Mouse (Mus musculus) cerebellum, postnatal 10 days (tissue): ENCODE results near the gene Tuba1c.
"Not testable (repeated sequence)": the region's sequence is repeated elsewhere in the genome, so short reads cannot be mapped to it uniquely, and the experiment has no call there.

Experiments used
- DNase-seq, 2 experiments: peaks; one replicate each; pipeline ENCODE4 v3.0.0; 2021; ENCODE audit warnings: mixed read lengths in 2 of 2

Tuba1c gene

DNA sequence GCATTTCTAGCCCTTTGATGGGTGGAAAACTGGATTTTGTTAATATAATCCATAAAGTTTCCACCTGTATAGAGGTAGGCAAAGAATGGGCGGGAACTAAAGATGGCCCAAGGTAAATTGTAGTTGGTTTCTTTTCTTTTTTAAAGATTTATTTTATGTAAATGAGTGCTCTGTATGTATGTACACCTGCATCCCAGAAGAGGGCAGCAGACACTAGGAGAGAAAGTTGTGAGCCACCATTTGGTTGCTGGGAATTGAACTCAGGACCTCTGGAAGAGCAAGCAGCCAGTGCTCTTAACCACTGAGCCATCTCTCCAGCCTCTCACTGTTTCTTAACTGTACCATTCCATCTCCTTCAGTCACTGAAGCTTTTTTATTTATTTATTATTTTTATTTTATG, 42.3 kb downstream of the Tuba1c start:
- DNase-seq, result no peak

- DNase-seq, result no peak
Observed at GRCm38 (mm10) chr15:99074019-99074599, 44.4 kb downstream of the Tuba1c start, which contains the start of gene Troap. Troap (plus strand) TSS chr15:99074575.

GRCm38 (mm10) chr15:99074600-99075333, 45.1 kb downstream of the Tuba1c start:
- peak; percentile 99 for DNase-seq

GRCm38 (mm10) chr15:99076011-99076410, 46.3 kb downstream of the Tuba1c start:
- not testable (repeated sequence) for DNase-seq

GRCm38 (mm10) chr15:99078181-99078910, 48.7 kb downstream of the Tuba1c start:
- DNase-seq, result no peak

DNA sequence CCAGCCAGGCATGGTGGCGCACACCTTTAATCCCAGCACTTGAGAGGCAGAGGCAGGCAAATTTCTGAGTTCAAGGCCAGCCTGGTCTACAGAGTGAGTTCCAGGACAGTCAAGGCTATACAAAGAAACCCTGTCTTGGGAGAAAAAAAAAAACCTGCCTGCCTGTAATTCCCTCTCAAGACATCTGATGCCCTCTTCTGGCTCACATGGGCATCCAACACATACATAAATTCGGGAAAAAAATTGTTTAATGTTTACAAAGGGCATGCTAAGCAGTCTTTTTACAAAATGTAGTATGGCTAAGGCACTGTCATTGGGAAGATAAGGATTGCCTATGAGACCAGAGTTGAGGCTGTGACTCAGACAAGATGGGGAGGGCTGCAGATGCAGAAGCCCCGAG, 50.1 kb downstream of the Tuba1c start:
- DNase-seq, result no peak

DNA sequence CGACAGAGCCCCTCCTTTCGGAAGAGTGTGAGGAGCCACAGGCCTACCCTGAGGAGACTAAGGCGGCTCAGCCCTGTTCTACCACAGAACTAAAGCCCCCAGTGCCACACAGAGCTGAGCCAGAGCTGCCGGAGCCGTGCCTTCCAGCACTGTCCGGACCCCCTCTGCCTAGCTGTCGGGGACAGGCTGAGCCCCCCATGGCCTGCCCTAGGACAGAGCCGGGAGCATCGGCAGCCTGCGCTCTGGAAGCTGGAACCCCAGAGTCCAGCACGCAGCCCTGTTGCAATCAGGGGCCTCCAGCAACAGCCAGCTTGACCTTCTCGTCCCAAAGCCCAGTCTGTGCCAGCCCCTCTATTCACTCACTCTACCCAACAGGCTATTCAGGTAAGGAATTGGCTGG, 52.6 kb downstream of the Tuba1c start:
- DNase-seq, result no peak

GRCm38 (mm10) chr15:99082840-99083239, 53.1 kb downstream of the Tuba1c start:
- no peak for DNase-seq

DNA sequence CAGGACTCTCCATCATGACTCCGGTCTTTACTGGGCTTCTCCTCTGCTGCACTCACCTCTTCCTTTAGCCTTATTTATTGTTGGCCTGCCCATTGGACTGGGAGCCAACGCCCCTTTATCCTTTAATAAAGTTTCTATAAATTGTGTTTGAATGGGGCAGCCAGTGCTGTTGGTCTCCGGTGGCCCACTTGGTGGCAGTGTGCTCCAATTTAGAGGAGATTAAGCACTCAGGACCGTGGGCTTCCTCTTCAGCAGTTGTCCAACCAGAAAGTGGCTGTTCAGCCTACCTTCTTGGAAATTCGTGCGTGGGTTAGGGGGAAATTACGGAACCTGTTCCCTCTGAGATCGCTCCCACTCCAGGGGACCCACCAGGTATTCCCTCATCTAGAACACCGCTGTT, 53.6 kb downstream of the Tuba1c start:
- peak; percentile 67 to 68 for DNase-seq

DNA sequence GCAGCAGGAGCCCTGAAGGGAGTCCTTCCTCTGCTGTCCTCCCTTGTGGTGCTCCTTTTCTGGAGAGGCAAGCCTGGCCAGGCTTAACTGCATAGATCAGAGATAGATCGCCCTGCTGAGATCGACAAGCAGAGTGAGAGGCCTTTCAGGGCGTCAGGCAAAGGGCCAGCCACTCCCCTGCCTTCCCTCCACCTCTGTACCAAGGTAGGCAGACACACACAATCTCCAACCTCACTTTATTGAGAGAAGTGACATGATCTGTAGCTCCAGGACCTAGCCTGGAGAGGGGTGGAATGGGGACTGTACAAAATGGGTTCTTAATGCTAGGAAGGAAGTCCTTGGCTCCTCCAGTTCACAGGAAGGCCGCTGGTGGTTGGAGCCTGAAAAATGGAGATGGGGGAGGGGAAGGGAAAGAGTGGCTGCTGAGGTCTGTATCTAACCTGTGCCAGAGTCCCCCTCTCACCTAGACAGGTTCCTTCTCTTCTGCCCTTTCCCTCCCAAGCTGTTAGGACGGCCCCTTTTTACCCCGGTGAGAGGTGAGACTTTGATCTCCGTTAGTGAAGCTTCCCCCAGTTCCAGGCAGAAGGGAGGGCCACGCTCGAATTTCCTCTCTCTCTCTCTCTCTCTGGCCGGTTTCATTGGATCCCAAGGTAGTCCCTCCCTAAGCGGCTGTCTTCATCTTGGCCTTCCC, 54.3 kb downstream of the Tuba1c start:
- DNase-seq, result no peak

DNA sequence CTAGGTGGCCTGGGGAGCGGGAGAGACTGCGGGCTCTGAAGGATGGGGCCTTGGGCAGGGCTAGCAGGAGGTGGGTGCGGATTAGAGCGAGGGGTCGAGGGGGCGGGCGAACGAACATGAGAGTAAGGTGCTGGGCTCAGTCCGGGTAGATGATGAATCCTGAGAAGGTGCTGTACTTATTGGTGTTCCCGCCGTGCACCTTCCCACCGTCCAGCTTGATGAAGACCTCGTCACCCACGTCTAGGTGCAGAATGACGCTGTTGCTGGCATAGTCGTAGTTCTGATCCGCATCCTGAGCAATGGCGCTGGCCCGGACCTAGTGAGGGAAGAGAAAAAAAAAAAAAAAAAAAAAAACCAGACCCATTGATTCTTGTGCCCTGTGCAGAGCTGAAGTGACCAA, 54.9 kb downstream of the Tuba1c start:
- DNase-seq, result no peak

DNA sequence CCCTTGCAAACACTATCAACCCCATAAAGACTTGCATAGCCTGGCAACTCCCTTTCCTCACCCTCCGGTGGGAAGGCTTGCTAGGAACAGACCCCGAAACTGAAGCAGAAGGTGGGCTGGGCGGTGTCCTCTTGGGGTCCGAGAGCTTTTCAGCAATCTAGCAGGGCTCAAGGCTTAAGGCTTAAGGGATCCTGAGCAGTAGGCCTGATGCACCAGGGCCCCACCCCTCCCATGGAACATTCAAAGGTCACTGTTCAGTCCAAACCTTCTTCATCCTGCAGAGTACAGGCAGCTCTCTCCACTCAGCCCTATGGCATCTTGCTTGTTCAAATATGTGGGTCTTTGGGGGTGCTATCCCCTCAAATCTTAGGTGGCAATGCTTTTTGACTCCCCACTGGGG, 56.3 kb downstream of the Tuba1c start:
- no peak for DNase-seq

- DNase-seq, result peak; percentile 49
Observed at GRCm38 (mm10) chr15:99087253-99088075, 57.8 kb downstream of the Tuba1c start, which contains the start of gene C1ql4. C1ql4 (minus strand) TSS chr15:99087817.
